Mouse (Mus musculus) forebrain, embryonic 12.5 days (tissue): ENCODE results near the gene Uox. TPM values are rescaled to one million over a fixed set of nuclear protein-coding genes. Genes with fewer than 3 reads are reported as not detected.

Experiments
- ATAC-seq: fragments of 200-750 bp; cut with Nextera tagmentation; 2 replicates; pipeline ENCODE4 v1.8.0; 2017; ENCODE audit warnings: moderate TSS enrichment; ENCODE audit not compliant: low FRiP score
- H3K27ac ChIP-seq: fragments of 300-500 bp; sonication (generic); 2 replicates; pipeline ENCODE4 v1.5.1; 2016; ENCODE audit warnings: mild to moderate bottlenecking
- H3K27me3 ChIP-seq: fragments of 300-500 bp; sonication (generic); 2 replicates; pipeline ENCODE4 v1.6.1; 2016; ENCODE audit warnings: mild to moderate bottlenecking
- H3K36me3 ChIP-seq: fragments of 300-500 bp; sonication (generic); replicated peaks from 2 replicates; pipeline ENCODE4 v1.6.1; 2016; ENCODE audit warnings: mild to moderate bottlenecking
- H3K4me1 ChIP-seq: fragments of 300-500 bp; sonication (generic); 2 replicates; pipeline ENCODE4 v1.6.1; 2016
- H3K4me2 ChIP-seq: fragments of 300-500 bp; sonication (generic); 2 replicates; pipeline ENCODE4 v1.6.1; 2016; ENCODE audit warnings: mild to moderate bottlenecking, moderate library complexity
- H3K4me3 ChIP-seq: fragments of 300-500 bp; sonication (generic); replicated peaks from 2 replicates; pipeline ENCODE4 v1.5.1; 2016; ENCODE audit warnings: mild to moderate bottlenecking
- H3K9ac ChIP-seq: fragments of 300-500 bp; sonication (generic); 2 replicates; pipeline ENCODE4 v1.6.1; 2016; ENCODE audit warnings: mild to moderate bottlenecking
- H3K9me3 ChIP-seq: fragments of 300-500 bp; sonication (generic); 2 replicates; pipeline ENCODE4 v1.6.1; 2016
- WGBS: fragments of 180-500 bp; shearing (Covaris S2); methylation state at CpG from one replicate; pipeline ENCODE4 v1.1.7; 2016; 5-methylcytosine and 5-hydroxymethylcytosine counted together
- polyA plus RNA-seq: library from polyadenylated mRNA; unstranded; fragments of >200 nt; fragmentation: Nextera tagmentation; extraction: Ambion mirVana; gene quantifications from 2 replicates; pipeline ENCODE4 v1.2.1, GENCODE M21; 2016

Gene Uox
- polyA plus RNA-seq, 1 experiment from 2014 or later, result not detected

- Histone ChIP-seq H3K36me3 (no peaks in the 10 kb centered on the region), H3K9me3 (no peaks in the 10 kb centered on the region), H3K4me2 (no peak overlapping the region), H3K27ac (no peak overlapping the region), H3K9ac (no peak overlapping the region), H3K4me1 (no peaks in the 10 kb centered on the region), H3K27me3 (no peaks in the 10 kb centered on the region), H3K4me3 (no peak overlapping the region)
- WGBS, result 90% methylated on average over 6 of the region's 6 CpGs
- no peak for ATAC-seq
Observed at GRCm38 (mm10) chr3:146589523-146589922, 19.3 kb downstream of the Uox start.

- 86% methylated on average over 7 of the region's 7 CpGs for WGBS
- ATAC-seq, result no peak
Observed at GRCm38 (mm10) chr3:146591159-146591558, 20.9 kb downstream of the Uox start.

DNA sequence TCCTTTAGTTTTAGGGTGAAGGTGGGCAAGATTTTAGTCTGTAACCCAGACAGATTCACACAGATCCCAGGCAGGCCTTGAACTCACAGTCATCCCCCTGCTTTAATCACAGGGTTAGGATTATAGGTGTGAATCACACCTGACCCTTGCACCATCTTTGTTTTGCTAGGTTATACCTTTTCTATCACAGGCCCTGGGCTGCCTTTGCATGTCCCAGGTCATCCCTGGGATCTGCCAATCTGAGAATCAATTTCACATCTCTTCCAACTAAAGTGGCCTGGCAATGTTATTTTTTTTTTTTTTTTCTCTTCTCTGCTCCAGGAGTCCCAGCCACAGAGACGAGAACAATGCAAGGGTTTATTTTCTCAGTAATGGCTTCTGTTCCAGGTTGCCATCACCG is 21.4 kb downstream of the Uox start:
- H3K9me3 ChIP-seq, result no peaks in the 10 kb centered on the region
- no peak for ATAC-seq
- no peak overlapping the region for H3K4me3 ChIP-seq
- no peaks in the 10 kb centered on the region for H3K4me1 ChIP-seq
- H3K27me3 ChIP-seq, result no peaks in the 10 kb centered on the region
- H3K27ac ChIP-seq, result no peak overlapping the region
- H3K36me3 ChIP-seq, result no peaks in the 10 kb centered on the region
- H3K4me2 ChIP-seq, result no peak overlapping the region
- 56% methylated on average over 2 of the region's 2 CpGs for WGBS
- H3K9ac ChIP-seq, result no peak overlapping the region

More at GRCm38 (mm10) chr3:146591159-146591558, 20.9 kb downstream of the Uox start:
- H3K4me3 ChIP-seq, result no peak overlapping the region
- H3K4me2 ChIP-seq, result no peak overlapping the region
- no peak overlapping the region for H3K9ac ChIP-seq
- H3K27me3 ChIP-seq, result no peaks in the 10 kb centered on the region
- H3K9me3 ChIP-seq, result no peaks in the 10 kb centered on the region
- H3K36me3 ChIP-seq, result no peaks in the 10 kb centered on the region
- no peak overlapping the region for H3K27ac ChIP-seq
- H3K4me1 ChIP-seq, result no peaks in the 10 kb centered on the region

- Histone ChIP-seq H3K4me3 (no peak overlapping the region), H3K36me3 (no peaks in the 10 kb centered on the region), H3K27ac (no peak overlapping the region), H3K4me1 (no peaks in the 10 kb centered on the region), H3K27me3 (no peaks in the 10 kb centered on the region), H3K4me2 (no peak overlapping the region), H3K9ac (no peak overlapping the region), H3K9me3 (no peaks in the 10 kb centered on the region)
- WGBS, result 90% methylated on average over 6 of the region's 6 CpGs
- ATAC-seq, result no peak
Observed at GRCm38 (mm10) chr3:146595440-146595839, 25.2 kb downstream of the Uox start.

DNA sequence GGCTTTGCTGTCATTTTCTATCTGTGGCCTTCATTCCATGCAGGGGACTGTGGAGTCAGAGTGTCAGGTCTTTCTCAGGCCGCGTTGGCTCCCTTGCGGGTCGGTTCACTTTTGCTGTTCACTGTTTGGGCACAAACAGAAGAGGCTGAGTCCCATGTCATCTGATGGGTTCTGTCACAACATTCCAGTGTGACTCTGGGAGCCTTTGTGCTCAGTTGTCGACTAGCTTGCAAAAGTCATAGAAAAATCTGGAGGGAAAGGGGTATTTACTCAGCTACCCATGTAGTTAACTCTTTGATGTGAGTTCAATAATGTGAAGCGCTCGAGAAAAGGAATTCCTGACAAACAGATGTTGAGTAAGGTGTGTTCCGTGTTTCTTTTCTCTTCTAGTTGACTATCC is 26.2 kb downstream of the Uox start:
- 78% methylated on average over 8 of the region's 8 CpGs for WGBS
- Histone ChIP-seq H3K9me3 (no peaks in the 10 kb centered on the region), H3K4me1 (no peaks in the 10 kb centered on the region), H3K9ac (no peak overlapping the region), H3K27ac (no peak overlapping the region), H3K4me3 (no peak overlapping the region), H3K36me3 (no peaks in the 10 kb centered on the region), H3K27me3 (no peaks in the 10 kb centered on the region), H3K4me2 (no peak overlapping the region)
- no peak for ATAC-seq

- Histone ChIP-seq H3K27me3 (no peaks in the 10 kb centered on the region), H3K36me3 (no peaks in the 10 kb centered on the region), H3K4me1 (no peaks in the 10 kb centered on the region), H3K27ac (no peak overlapping the region), H3K9ac (no peak overlapping the region), H3K9me3 (no peaks in the 10 kb centered on the region), H3K4me2 (no peak overlapping the region), H3K4me3 (no peak overlapping the region)
- ATAC-seq, result no peak
- 90% methylated on average over 7 of the region's 7 CpGs for WGBS
Observed at GRCm38 (mm10) chr3:146596864-146597263, 26.6 kb downstream of the Uox start.

- Histone ChIP-seq H3K4me2 (no peak overlapping the region), H3K9me3 (no peaks in the 10 kb centered on the region), H3K27ac (no peak overlapping the region), H3K27me3 (no peaks in the 10 kb centered on the region), H3K36me3 (no peaks in the 10 kb centered on the region), H3K4me1 (no peaks in the 10 kb centered on the region), H3K9ac (no peak overlapping the region), H3K4me3 (no peak overlapping the region)
- no peak for ATAC-seq
- 81% methylated on average over 6 of the region's 6 CpGs for WGBS
Observed at GRCm38 (mm10) chr3:146598411-146598810, 28.2 kb downstream of the Uox start.

- no peak for ATAC-seq
- 92% methylated on average over 6 of the region's 6 CpGs for WGBS
- Histone ChIP-seq H3K9me3 (no peaks in the 10 kb centered on the region), H3K27me3 (no peaks in the 10 kb centered on the region), H3K4me3 (no peak overlapping the region), H3K4me2 (no peak overlapping the region), H3K27ac (no peak overlapping the region), H3K36me3 (no peaks in the 10 kb centered on the region), H3K9ac (no peak overlapping the region), H3K4me1 (no peaks in the 10 kb centered on the region)
Observed at GRCm38 (mm10) chr3:146599198-146599900, 29.1 kb downstream of the Uox start.

- Histone ChIP-seq H3K4me2 (no peak overlapping the region), H3K9ac (no peak overlapping the region; the same call in 1 of the 2 replicates), H3K4me1 (no peaks in the 10 kb centered on the region), H3K27ac (no peak overlapping the region), H3K36me3 (no peaks in the 10 kb centered on the region), H3K27me3 (no peaks in the 10 kb centered on the region), H3K9me3 (no peaks in the 10 kb centered on the region), H3K4me3 (no peak overlapping the region)
- no peak for ATAC-seq
- 86% methylated on average over 2 of the region's 2 CpGs for WGBS
Observed at GRCm38 (mm10) chr3:146601205-146601604, 31.0 kb downstream of the Uox start.

DNA sequence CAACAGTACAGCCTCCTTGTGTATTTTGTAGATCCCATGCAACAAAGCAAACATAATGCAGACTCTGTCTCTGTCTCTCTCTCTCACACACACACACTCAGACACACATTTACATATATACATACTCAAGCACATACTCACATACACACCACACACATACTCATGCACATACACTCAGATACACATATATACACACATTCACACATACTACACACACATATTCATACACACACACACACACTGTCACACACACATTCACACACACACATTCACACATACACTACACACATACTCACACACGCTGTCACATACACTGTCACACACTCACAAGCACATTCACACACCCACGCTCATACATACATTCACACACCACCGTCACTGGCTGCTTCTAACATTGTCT is 32.3 kb downstream of the Uox start:
- Histone ChIP-seq H3K36me3 (no peaks in the 10 kb centered on the region), H3K4me1 (peaks cover 9% of the 10 kb centered on the region), H3K4me3 (no peak overlapping the region), H3K27ac (no peak overlapping the region), H3K9me3 (no peaks in the 10 kb centered on the region), H3K4me2 (no peak overlapping the region), H3K9ac (no peak overlapping the region), H3K27me3 (no peaks in the 10 kb centered on the region)
- ATAC-seq, result no peak
- WGBS, result 95% methylated on average over 3 of the region's 3 CpGs

- WGBS, result 89% methylated on average over 9 of the region's 9 CpGs
- Histone ChIP-seq H3K4me2 (no peak overlapping the region), H3K27me3 (no peaks in the 10 kb centered on the region), H3K9ac (no peak overlapping the region), H3K36me3 (no peaks in the 10 kb centered on the region), H3K4me1 (peaks cover 12% of the 10 kb centered on the region), H3K4me3 (no peak overlapping the region), H3K9me3 (no peaks in the 10 kb centered on the region), H3K27ac (no peak overlapping the region)
- no peak for ATAC-seq
Observed at GRCm38 (mm10) chr3:146604647-146605046, 34.4 kb downstream of the Uox start.

DNA sequence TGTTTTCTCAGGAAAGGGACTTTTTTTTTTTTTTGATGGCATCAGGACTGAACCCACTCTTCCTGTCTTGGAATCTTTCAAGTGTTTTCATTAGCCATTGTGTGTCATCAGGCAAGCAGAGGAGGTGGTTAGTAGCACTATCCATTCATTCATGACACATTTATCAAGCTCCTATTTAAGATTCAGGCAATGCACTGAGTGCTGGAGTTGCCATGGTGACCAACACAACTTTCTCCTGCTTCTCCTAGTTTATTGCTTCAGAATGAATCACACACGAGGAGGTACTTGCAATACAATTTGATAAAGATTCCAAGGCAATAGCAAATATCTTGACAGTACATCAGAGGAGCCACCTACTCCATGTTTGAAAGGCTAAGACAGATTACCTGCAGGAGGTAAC is 37.1 kb downstream of the Uox start:
- peak; percentile 53; the same call in 1 of the 2 replicates for ATAC-seq
- Histone ChIP-seq H3K27ac (no peak overlapping the region), H3K4me3 (no peak overlapping the region), H3K36me3 (no peaks in the 10 kb centered on the region), H3K9me3 (no peaks in the 10 kb centered on the region), H3K27me3 (no peaks in the 10 kb centered on the region), H3K4me2 (no peak overlapping the region), H3K4me1 (peaks cover 12% of the 10 kb centered on the region), H3K9ac (no peak overlapping the region)
- WGBS, result 21% methylated on average over 1 of the region's 1 CpGs

GRCm38 (mm10) chr3:146610322-146610721 is 40.1 kb downstream of the Uox start:
- Histone ChIP-seq H3K36me3 (no peaks in the 10 kb centered on the region), H3K4me1 (peaks cover 12% of the 10 kb centered on the region), H3K4me3 (no peak overlapping the region), H3K27ac (no peak overlapping the region), H3K9ac (no peak overlapping the region), H3K27me3 (no peaks in the 10 kb centered on the region), H3K4me2 (no peak overlapping the region), H3K9me3 (no peaks in the 10 kb centered on the region)
- 87% methylated on average over 10 of the region's 10 CpGs for WGBS
- ATAC-seq, result no peak
